Mouse (Mus musculus) kidney, embryonic 16.5 days (tissue): ENCODE results near the gene Tmtc2. TPM values are rescaled to one million over a fixed set of nuclear protein-coding genes. Genes with fewer than 3 reads are reported as not detected.
A peak's percentile ranks its signal among the peaks of the same experiment; 100 is the strongest.

ENCODE experiments used
- ATAC-seq: fragments of 200-750 bp; cut with Nextera tagmentation; 2 replicates; pipeline ENCODE4 v1.8.0; 2017; ENCODE audit warnings: moderate TSS enrichment; ENCODE audit not compliant: low FRiP score, low TSS enrichment
- H3K27ac ChIP-seq: fragments of 300-500 bp; sonication (generic); 2 replicates; pipeline ENCODE4 v1.5.1; 2014; ENCODE audit warnings: low read length
- H3K27me3 ChIP-seq: fragments of 300-500 bp; sonication (generic); 2 replicates; pipeline ENCODE4 v1.6.1; 2014; ENCODE audit warnings: low read length, control low read depth, mixed read lengths; ENCODE audit not compliant: insufficient read depth
- H3K36me3 ChIP-seq: fragments of 300-500 bp; sonication (generic); 2 replicates; pipeline ENCODE4 v1.6.1; 2014; ENCODE audit warnings: low read length, control low read depth, mixed read lengths; ENCODE audit not compliant: insufficient read depth
- H3K4me1 ChIP-seq: fragments of 300-500 bp; sonication (generic); 2 replicates; pipeline ENCODE4 v1.6.1; 2014; ENCODE audit warnings: low read length, control low read depth, mixed read lengths; ENCODE audit not compliant: insufficient read depth
- H3K4me2 ChIP-seq: fragments of 300-500 bp; sonication (generic); replicated peaks from 2 replicates; pipeline ENCODE4 v1.6.1; 2014; ENCODE audit warnings: low read depth, low read length
- H3K4me3 ChIP-seq: fragments of 300-500 bp; sonication (generic); 2 replicates; pipeline ENCODE4 v1.5.1; 2014; ENCODE audit warnings: mild to moderate bottlenecking, low read length
- H3K9ac ChIP-seq: fragments of 300-500 bp; sonication (generic); replicated peaks from 2 replicates; pipeline ENCODE4 v1.6.1; 2014; ENCODE audit warnings: low read length
- H3K9me3 ChIP-seq: fragments of 300-500 bp; sonication (generic); 2 replicates; pipeline ENCODE4 v1.6.1; 2016; ENCODE audit warnings: low read length, control low read depth
- WGBS: fragments of 180-500 bp; shearing (Covaris S2); extraction: QIAGEN DNeasy Blood & Tissue Kit; methylation state at CpG from one replicate; pipeline ENCODE4 v1.1.7; 2014; 5-methylcytosine and 5-hydroxymethylcytosine counted together
- polyA plus RNA-seq: library from polyadenylated mRNA; unstranded; fragments of >200 nt; fragmentation: Nextera tagmentation; extraction: Ambion mirVana; gene quantifications from 2 replicates; pipeline ENCODE4 v1.2.1, GENCODE M21; 2015

Gene Tmtc2
- polyA plus RNA-seq, 1 experiment from 2014 or later: 7.8 TPM

- H3K4me1 ChIP-seq: peaks cover 9% of the 10 kb centered on the region; the same call in 1 of the 2 replicates
- H3K27me3 ChIP-seq: no peaks in the 10 kb centered on the region
- no peaks in the 10 kb centered on the region for H3K9me3 ChIP-seq
- ATAC-seq: no peak
- no peaks in the 10 kb centered on the region; the same call in 1 of the 2 replicates for H3K36me3 ChIP-seq
- WGBS: 60% methylated on average over 10 of the region's 12 CpGs
- peak overlapping the region; percentile 18; the same call in 1 of the 2 replicates for H3K4me2 ChIP-seq
- H3K9ac ChIP-seq: no peak overlapping the region
- H3K4me3 ChIP-seq: no peak overlapping the region
- H3K27ac ChIP-seq: no peak overlapping the region
Measured at GRCm38 (mm10) chr10:105509146-105509895, 64.9 kb downstream of the Tmtc2 start.

- 71% methylated on average over 3 of the region's 3 CpGs for WGBS
- no peak for ATAC-seq
- H3K4me1 ChIP-seq: peaks cover 9% of the 10 kb centered on the region; the same call in 1 of the 2 replicates
- H3K4me3 ChIP-seq: no peak overlapping the region
- H3K36me3 ChIP-seq: no peaks in the 10 kb centered on the region; the same call in 1 of the 2 replicates
- H3K27me3 ChIP-seq: no peaks in the 10 kb centered on the region
- no peak overlapping the region for H3K27ac ChIP-seq
- no peaks in the 10 kb centered on the region for H3K9me3 ChIP-seq
- H3K4me2 ChIP-seq: no peak overlapping the region
- no peak overlapping the region for H3K9ac ChIP-seq
Measured at GRCm38 (mm10) chr10:105507982-105508786, 66.1 kb downstream of the Tmtc2 start.

DNA sequence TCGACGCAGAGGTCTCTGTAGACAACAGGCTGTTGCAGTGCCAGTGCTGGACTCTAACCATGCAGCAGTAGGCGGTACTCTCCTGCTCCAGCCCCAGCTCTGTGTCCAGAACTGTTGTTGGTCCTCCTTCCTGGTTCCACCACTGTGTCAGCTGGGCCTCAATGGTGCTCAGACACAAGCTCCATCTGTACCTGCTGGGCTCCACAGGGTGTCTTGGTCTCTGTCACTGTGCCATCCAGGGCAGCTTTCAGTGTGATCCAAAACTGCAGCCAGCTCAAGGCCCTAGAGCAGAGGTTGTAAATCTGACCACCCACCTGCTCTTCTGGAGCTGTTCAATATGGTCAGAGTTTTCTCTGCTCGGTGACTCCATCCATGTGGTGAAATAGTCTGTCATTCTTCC is 68.2 kb downstream of the Tmtc2 start:
- no peak for ATAC-seq
- no peak overlapping the region for H3K9ac ChIP-seq
- no peak overlapping the region for H3K4me2 ChIP-seq
- H3K4me3 ChIP-seq: no peak overlapping the region
- no peaks in the 10 kb centered on the region; the same call in 1 of the 2 replicates for H3K36me3 ChIP-seq
- H3K9me3 ChIP-seq: no peaks in the 10 kb centered on the region
- no peaks in the 10 kb centered on the region for H3K27me3 ChIP-seq
- no peak overlapping the region for H3K27ac ChIP-seq
- 88% methylated on average over 4 of the region's 4 CpGs for WGBS
- peaks cover 9% of the 10 kb centered on the region; the same call in 1 of the 2 replicates for H3K4me1 ChIP-seq

DNA sequence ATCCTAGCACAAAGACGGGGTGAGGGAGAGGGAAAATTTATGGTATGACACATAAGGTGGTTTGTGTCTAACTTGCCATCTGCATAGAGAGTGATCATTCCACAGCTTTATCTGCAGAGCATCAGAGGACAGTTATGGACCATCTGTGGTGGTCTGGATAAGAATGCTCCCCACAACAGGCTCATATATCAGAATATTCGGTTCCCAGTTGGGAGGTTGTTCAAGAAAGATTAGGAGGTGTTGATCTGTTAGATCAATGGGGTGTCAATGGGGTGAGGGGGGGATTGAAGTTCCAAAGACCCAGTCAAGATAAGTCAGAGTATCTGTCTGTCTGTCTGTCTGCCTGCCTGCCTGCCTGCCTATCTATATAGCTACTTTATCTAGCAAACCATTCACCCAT is 69.8 kb downstream of the Tmtc2 start:
- H3K9ac ChIP-seq: no peak overlapping the region
- WGBS: 66% methylated on average over 2 of the region's 2 CpGs
- H3K4me2 ChIP-seq: no peak overlapping the region
- no peaks in the 10 kb centered on the region for H3K27me3 ChIP-seq
- H3K4me3 ChIP-seq: no peak overlapping the region
- no peaks in the 10 kb centered on the region for H3K9me3 ChIP-seq
- H3K36me3 ChIP-seq: no peaks in the 10 kb centered on the region; the same call in 1 of the 2 replicates
- ATAC-seq: no peak
- 0 out of 2 replicates have a peak, but pooled peaks cover 3% of the 10 kb centered on the region for H3K4me1 ChIP-seq
- H3K27ac ChIP-seq: no peak overlapping the region

- WGBS: 54% methylated on average over 7 of the region's 7 CpGs
- ATAC-seq: no peak
Measured at GRCm38 (mm10) chr10:105501736-105502135, 72.5 kb downstream of the Tmtc2 start.

GRCm38 (mm10) chr10:105500482-105500881 is 73.8 kb downstream of the Tmtc2 start:
- no peak overlapping the region for H3K9ac ChIP-seq
- 64% methylated on average over 4 of the region's 4 CpGs for WGBS
- no peak overlapping the region for H3K4me2 ChIP-seq
- ATAC-seq: peak; percentile 57; the same call in 1 of the 2 replicates
- H3K36me3 ChIP-seq: no peaks in the 10 kb centered on the region
- H3K4me3 ChIP-seq: no peak overlapping the region
- no peak overlapping the region for H3K27ac ChIP-seq
- no peaks in the 10 kb centered on the region for H3K27me3 ChIP-seq
- no peaks in the 10 kb centered on the region for H3K9me3 ChIP-seq
- H3K4me1 ChIP-seq: no peaks in the 10 kb centered on the region

More at GRCm38 (mm10) chr10:105501736-105502135, 72.5 kb downstream of the Tmtc2 start:
- Histone ChIP-seq H3K9me3 (no peaks in the 10 kb centered on the region), H3K27ac (no peak overlapping the region), H3K27me3 (no peaks in the 10 kb centered on the region), H3K9ac (no peak overlapping the region), H3K4me2 (no peak overlapping the region), H3K36me3 (no peaks in the 10 kb centered on the region; the same call in 1 of the 2 replicates), H3K4me1 (no peaks in the 10 kb centered on the region), H3K4me3 (no peak overlapping the region)

DNA sequence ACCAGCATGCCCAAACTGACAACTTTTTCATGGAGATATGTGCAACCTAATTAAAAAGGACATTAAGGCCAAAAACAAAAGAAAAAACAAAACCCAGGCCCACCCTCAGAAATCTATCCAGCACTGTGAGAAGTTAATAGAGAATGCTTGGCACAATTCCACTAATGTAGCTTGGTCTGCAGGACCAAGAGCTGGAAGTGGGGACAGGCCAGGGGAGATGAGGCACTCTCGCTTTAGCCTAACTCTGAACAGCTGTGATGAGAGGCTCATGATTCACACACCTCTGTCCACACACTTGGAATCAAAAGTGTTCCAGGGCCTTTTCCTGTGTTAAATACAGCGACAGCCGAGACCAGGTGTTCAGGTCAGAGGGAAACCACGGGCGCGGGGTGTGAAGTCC is 79.0 kb downstream of the Tmtc2 start:
- no peak overlapping the region for H3K4me3 ChIP-seq
- H3K4me1 ChIP-seq: peaks cover 13% of the 10 kb centered on the region
- no peak overlapping the region for H3K27ac ChIP-seq
- no peaks in the 10 kb centered on the region for H3K9me3 ChIP-seq
- no peaks in the 10 kb centered on the region for H3K27me3 ChIP-seq
- H3K9ac ChIP-seq: no peak overlapping the region
- 49% methylated on average over 6 of the region's 6 CpGs for WGBS
- ATAC-seq: no peak
- no peaks in the 10 kb centered on the region for H3K36me3 ChIP-seq
- no peak overlapping the region for H3K4me2 ChIP-seq

DNA sequence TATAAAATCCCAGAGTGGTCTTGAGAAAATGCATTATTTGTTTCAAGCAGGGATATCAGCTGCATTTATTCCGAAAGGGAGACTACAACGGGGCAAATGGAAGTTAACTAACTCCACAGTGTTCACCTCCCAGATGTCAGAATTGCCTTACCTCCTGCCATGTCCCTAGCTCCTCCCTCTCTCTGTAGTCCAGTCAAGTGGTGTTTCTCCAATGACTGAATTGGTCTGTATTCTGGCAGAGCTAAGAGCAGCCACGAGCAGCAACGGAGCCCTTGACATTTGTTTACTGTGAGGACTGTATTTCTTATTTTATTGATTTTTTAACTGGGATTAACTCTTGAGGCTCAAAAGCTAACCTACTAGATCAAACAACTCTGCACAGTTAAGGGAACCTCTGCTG is 81.8 kb downstream of the Tmtc2 start:
- Histone ChIP-seq H3K9ac (no peak overlapping the region), H3K4me3 (no peak overlapping the region), H3K4me1 (peaks cover 14% of the 10 kb centered on the region), H3K36me3 (no peaks in the 10 kb centered on the region), H3K4me2 (no peak overlapping the region), H3K27me3 (no peaks in the 10 kb centered on the region), H3K9me3 (no peaks in the 10 kb centered on the region), H3K27ac (no peak overlapping the region)
- ATAC-seq: no peak
- 33% methylated on average over 4 of the region's 4 CpGs for WGBS

DNA sequence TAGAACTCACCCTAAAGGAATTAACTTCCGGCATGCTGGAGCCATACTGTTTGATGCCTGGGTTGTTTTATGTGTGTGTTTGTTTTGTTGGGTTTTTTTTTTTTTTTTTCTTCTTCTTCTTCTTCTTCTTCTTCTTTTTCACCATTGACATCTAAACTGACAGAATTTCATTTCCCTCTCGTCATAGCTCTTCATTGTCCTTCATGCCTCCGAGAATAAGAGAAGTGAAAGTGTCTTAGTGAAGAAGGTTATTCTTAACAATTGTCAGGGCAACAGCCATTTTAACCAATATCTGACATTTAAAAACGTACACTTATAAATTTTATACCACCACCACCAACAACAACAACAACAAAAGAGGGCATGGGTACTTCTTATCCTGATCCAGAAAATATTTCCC is 83.5 kb downstream of the Tmtc2 start:
- ATAC-seq: no peak
- no peak overlapping the region for H3K4me2 ChIP-seq
- no peak overlapping the region for H3K4me3 ChIP-seq
- H3K27ac ChIP-seq: 0 out of 2 replicates have a peak overlapping the region, but pooled peaks have one; percentile 28
- WGBS: 64% methylated on average over 4 of the region's 4 CpGs
- H3K27me3 ChIP-seq: no peaks in the 10 kb centered on the region
- no peaks in the 10 kb centered on the region for H3K36me3 ChIP-seq
- H3K4me1 ChIP-seq: peaks cover 18% of the 10 kb centered on the region
- H3K9me3 ChIP-seq: no peaks in the 10 kb centered on the region
- no peak overlapping the region for H3K9ac ChIP-seq
